Mouse (Mus musculus) gastrocnemius, adult 18-20 months (tissue): ENCODE measurements around the gene Ankrd11. TPM values are rescaled to one million over a fixed set of nuclear protein-coding genes. Genes with fewer than 3 reads are reported as not detected.
"Not testable (repeated sequence)": the region's sequence is repeated elsewhere in the genome, so short reads cannot be mapped to it uniquely, and the experiment has no call there.

Experiments used
- DNase-seq: peaks from one replicate; pipeline ENCODE4 v3.0.0; 2021; ENCODE audit warnings: low spot score
- long read RNA-seq, 2 experiments: library from polyadenylated mRNA; stranded (forward); transcript quantifications; one replicate each; pipeline ENCODE4 v2.0.0; 2021
- total RNA-seq, 2 experiments: library from RNA; stranded (reverse); gene quantifications; 2 replicates each; pipeline ENCODE4 v1.2.3; 2021

Gene Ankrd11
- total RNA-seq: 10 to 100 TPM; 61.1 to 68.9 TPM
- long read RNA-seq, experiment 1, full-length matches to known transcripts: 1 of 39 reads
- long read RNA-seq, experiment 1, partial matches to known transcripts: 31 of 39 reads
- long read RNA-seq, experiment 1, other reads (novel, unspliced or antisense): 7 of 39 reads
- long read RNA-seq, experiment 2, full-length matches to known transcripts: 2 of 66 reads
- long read RNA-seq, experiment 2, partial matches to known transcripts: 49 of 66 reads
- long read RNA-seq, experiment 2, other reads (novel, unspliced or antisense): 15 of 66 reads

GRCm38 (mm10) chr8:123042158-123042973, at the start of gene Ankrd11:
TSS of gene Ankrd11 (minus strand) at chr8:123042277.
- peak; percentile 100 for DNase-seq

GRCm38 (mm10) chr8:123087289-123087688, 45.2 kb upstream of the Ankrd11 start:
- DNase-seq: no peak

GRCm38 (mm10) chr8:123083610-123084009, 41.5 kb upstream of the Ankrd11 start:
- DNase-seq: no peak

DNA sequence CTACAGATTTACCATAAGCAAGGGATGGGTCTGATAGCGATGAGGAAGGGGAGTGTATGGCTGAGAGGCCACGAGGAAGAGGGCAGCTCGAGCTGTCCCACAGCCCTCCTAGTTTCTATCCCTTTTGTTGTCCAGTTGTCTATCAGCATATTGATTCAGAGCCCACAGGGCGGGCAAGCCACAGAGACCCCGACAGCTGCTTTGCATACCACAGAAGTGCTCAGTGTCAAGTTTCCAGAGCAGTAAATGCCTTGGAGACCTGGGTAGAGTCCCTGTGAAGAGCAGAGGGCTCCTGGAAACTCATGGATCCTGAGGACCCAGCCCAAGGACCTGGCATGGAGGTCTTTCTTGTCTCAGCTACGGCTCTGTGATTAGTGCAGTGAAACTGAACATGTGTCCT, 40.9 kb upstream of the Ankrd11 start:
- no peak for DNase-seq

DNA sequence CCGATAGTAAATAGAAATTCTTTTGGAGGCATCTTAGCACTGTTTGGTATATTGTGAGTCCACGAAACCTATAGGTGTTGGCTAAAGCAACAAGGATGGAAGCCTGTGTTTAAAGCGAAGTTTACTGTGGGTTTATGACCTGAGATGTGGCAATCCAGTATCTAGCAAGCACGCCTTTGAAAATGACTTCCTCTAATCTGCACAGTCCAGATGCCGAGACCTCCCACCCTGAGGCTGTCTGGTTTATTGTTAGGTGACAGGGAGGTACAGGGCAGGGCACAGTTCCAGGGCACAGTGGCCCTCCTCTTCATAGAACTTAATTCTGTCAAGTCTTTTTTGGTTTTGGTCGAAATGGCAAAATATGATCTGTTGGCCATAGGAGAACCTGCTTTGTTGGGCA, 35.1 kb upstream of the Ankrd11 start:
- no peak for DNase-seq

DNA sequence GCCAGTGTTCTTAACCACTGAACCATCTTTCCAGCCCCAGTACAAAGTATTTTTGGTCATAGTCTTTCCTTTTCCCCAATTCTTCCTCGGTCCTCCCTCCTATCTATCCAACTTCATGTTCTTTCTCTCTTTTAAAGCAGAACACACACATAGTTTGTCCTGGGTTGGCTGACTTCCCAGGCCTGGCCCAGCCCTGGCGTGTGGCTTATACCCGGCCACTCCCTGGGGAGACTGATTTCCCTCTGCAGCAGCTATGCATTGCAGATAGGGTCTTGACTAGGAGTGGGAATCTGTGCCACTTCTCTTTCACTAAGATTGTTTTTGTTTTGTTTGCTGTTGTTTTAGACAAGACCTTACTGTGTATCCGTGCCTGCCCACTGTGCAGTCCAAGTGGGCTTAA, 29.1 kb upstream of the Ankrd11 start:
- DNase-seq: no peak

GRCm38 (mm10) chr8:123066101-123066683, 24.1 kb upstream of the Ankrd11 start:
- DNase-seq: no peak

GRCm38 (mm10) chr8:123065214-123066100, 23.4 kb upstream of the Ankrd11 start:
- DNase-seq: peak; percentile 96

DNA sequence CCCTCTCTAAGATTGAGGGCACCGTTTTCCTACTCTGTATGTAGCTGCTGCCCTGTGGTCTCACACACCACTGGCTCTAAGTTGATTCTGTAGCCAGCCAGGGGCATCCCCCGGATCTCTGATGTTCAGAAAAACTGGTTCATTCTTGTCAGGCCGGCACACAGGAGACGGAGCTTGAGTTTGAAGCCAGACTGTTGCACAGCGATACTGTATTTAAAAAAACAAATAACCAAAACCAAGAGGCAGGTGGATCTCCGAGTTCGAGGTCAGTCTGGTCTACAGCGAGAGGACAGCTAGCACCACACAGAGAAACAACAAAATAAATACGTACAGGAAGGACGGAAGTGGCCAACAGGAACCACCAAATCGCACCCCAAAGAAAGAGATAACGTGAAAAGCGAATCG, 22.7 kb upstream of the Ankrd11 start:
- DNase-seq: no peak

DNA sequence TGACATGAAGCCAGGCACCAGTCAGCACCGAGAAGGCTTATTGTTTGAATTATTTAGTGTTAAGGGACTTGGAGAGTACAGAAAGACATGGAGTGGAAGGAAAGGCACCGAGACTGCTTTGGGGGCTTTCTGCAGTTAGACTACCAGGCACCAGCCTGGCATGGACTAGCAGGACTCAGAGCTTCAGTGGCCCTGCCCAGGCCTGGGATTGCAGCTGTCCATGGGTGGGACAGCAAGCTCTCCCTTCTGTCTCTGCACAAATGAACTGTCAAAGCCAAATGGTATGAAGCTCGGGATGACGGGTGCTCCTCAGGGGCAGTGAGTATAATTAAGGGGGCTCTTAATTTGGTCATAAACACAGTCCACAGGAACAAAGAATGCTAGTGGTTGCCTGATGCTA, 22.0 kb upstream of the Ankrd11 start:
- no peak for DNase-seq

- DNase-seq: no peak
These were observed 20.6 kb upstream of the Ankrd11 start, which contains the start of gene Spg7 for GRCm38 (mm10) chr8:123062721-123063120. TSS of gene Spg7 (plus strand) at chr8:123062942.

DNA sequence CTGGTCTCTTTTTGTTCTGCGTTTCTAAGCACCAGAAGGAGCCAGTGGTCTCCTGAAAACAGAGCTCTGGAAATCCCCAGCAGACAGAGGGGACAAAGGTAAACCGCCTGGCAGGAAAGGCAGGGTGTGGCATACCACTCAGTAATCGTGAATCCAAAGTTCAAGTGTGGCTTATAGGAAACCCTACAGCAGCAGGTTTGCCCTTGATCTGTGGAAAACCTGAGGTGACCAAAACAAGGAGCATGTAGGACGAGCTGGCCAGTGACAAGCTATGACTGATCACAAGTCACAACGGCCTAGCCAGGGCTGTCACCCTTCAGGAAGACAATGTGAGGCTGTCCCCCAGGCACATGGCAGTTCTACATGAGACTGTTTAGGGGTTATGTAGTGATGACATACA, 9.4 kb upstream of the Ankrd11 start:
- no peak for DNase-seq

GRCm38 (mm10) chr8:123048402-123048801, 6.3 kb upstream of the Ankrd11 start:
- no peak for DNase-seq

DNA sequence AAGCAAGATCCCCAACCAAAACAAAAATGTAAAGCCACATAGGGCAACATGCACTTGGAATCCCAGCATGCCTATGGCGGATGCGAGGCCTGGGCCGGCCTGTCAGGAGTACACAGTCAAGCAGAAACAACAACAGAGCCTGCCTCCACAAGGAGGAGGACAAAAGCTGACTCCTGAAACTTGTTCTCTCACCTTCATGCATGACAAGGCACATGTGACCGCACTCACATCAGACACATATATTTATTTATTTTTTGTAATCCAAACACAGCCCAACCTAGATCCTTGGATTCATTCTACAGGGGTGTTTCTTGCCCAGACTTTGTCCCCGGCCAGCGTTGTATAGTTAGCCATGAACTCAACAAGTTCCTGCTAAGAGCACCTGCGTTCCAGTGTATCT, 5.8 kb upstream of the Ankrd11 start:
- DNase-seq: no peak

DNA sequence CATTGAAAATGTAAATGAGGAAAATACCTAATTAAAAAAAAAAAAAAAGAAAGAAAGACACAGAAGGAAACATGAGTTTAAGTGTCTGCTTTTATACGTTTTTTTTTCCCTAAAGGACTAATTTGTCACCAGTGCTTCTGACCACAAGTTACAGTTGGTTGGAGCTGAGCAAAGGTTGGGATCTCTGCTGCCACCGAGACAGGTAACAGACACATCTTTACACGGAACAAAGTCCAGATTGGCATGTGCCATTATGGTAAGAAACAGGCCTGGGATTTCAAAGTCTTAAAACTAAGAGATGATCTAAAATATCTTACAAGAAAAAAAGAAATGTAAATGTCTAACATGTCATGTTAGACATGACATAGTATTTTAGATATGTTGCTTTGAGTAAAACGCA, 4.6 kb upstream of the Ankrd11 start:
- DNase-seq: no peak

DNA sequence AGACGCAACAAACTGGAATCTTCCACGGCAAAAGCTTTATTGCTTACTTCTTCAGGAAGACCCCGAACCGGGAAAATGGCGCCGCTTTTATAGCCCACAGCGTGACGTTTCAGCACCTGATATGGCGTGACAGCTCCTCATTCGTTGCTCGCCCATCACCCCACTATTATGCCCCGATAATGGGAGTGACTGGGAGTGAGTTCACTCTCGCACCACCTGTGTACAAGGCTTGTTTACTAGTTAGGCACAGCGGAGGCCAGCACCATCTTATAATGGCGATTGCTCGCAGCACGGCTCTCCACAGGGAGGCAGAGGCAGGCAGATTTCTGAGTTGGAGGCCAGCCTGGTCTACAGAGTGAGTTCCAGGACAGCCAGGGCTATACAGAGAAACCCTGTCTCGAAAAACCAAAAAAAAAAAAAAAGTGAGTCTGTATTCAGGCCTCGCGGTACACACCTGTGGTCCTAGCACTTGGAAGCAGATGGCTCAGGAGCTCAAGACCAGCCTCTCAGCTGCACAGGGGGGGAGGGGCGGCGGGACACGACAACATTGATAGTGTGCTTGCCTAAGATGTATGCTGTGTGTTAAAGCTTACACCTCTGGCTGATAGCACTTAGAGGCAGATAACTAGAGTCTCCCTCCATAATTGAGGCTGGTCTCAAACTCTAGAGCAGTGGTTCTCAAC, 2.8 kb upstream of the Ankrd11 start:
- not testable (repeated sequence) for DNase-seq

- DNase-seq: no peak
These were observed 1.9 kb upstream of the Ankrd11 start for GRCm38 (mm10) chr8:123043941-123044340.

- DNase-seq: no peak
These were observed 1.0 kb upstream of the Ankrd11 start for GRCm38 (mm10) chr8:123042974-123043625.

DNA sequence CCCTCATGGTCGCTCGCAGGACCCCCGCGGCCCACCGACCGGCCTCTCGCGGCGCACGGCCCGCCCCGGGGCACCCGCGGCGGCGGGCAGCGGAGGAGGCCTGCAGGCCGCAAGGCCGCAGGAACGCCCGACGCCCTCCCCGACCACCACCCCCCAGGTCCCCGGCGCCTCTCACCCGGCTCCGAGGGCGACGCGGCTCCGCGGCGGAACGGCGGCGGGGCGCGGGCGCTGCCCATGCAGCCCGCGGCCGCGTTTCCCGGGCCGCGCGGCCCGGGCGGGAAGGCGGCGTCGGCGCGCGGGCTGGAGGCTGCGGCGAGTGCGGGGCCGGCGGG, 337 bp downstream of the Ankrd11 start:
- no peak for DNase-seq

- peak; percentile 57 for DNase-seq
These were observed 886 bp downstream of the Ankrd11 start for GRCm38 (mm10) chr8:123041008-123041773.
